Mouse (Mus musculus) adrenal gland, adult 18-20 months (tissue): Measurements from ENCODE around the gene Aldh2. TPM values are rescaled to one million over a fixed set of nuclear protein-coding genes. Genes with fewer than 3 reads are reported as not detected.

Experiments
- DNase-seq, 2 experiments: peaks; one replicate each; pipeline ENCODE4 v3.0.0; 2021 to 2022; ENCODE audit warnings: low spot score in 2 of 2
- total RNA-seq, 2 experiments: library from RNA; stranded (reverse); gene quantifications; 1 replicate in 1 of 2; 2 replicates in 1 of 2; pipeline ENCODE4 v1.2.3; 2021

Aldh2 gene
- total RNA-seq, 2 experiments from 2014 or later, result 1,017 to 2,323 TPM

- DNase-seq, result no peak
These were observed 2.6 kb upstream of the Aldh2 start for GRCm38 (mm10) chr5:121596226-121596625.

GRCm38 (mm10) chr5:121595758-121596157 lies 2.1 kb upstream of the Aldh2 start:
- no peak for DNase-seq

GRCm38 (mm10) chr5:121594714-121595313 lies 1.2 kb upstream of the Aldh2 start:
- DNase-seq, result no peak

GRCm38 (mm10) chr5:121592816-121593407 lies 712 bp downstream of the Aldh2 start:
- DNase-seq, result peak in 1 of 2 experiments; percentile 47

- DNase-seq, result peak in 1 of 2 experiments; percentile 33
These were observed 1.4 kb downstream of the Aldh2 start for GRCm38 (mm10) chr5:121592064-121592815.

GRCm38 (mm10) chr5:121591417-121592063 lies 2.1 kb downstream of the Aldh2 start:
- DNase-seq, result peak in 1 of 2 experiments; percentile 42

- no peak for DNase-seq
These were observed 3.7 kb downstream of the Aldh2 start for GRCm38 (mm10) chr5:121589928-121590327.

- DNase-seq, result no peak
These were observed 7.1 kb downstream of the Aldh2 start for GRCm38 (mm10) chr5:121586400-121587039.

- DNase-seq, result no peak
These were observed 7.9 kb downstream of the Aldh2 start for GRCm38 (mm10) chr5:121585699-121586098.

- no peak for DNase-seq
These were observed 8.6 kb downstream of the Aldh2 start for GRCm38 (mm10) chr5:121585005-121585404.

GRCm38 (mm10) chr5:121583765-121584501 lies 9.7 kb downstream of the Aldh2 start:
- DNase-seq, result peak; percentile 91

- DNase-seq, result no peak
These were observed 11.7 kb downstream of the Aldh2 start for GRCm38 (mm10) chr5:121581945-121582344.

- peak in 1 of 2 experiments; percentile 48 for DNase-seq
These were observed 16.6 kb downstream of the Aldh2 start for GRCm38 (mm10) chr5:121576927-121577488.

- DNase-seq, result no peak
These were observed 17.8 kb downstream of the Aldh2 start for GRCm38 (mm10) chr5:121575867-121576266.

- no peak for DNase-seq
These were observed 19.5 kb downstream of the Aldh2 start for GRCm38 (mm10) chr5:121574145-121574544.

- DNase-seq, result no peak
These were observed 22.8 kb downstream of the Aldh2 start for GRCm38 (mm10) chr5:121570787-121571186.

- DNase-seq, result no peak
These were observed 23.7 kb downstream of the Aldh2 start for GRCm38 (mm10) chr5:121569881-121570420.

GRCm38 (mm10) chr5:121566035-121566681 lies 27.5 kb downstream of the Aldh2 start:
- DNase-seq, result no peak

- peak; percentile 91 to 93 for DNase-seq
These were observed 29.1 kb downstream of the Aldh2 start for GRCm38 (mm10) chr5:121564468-121564895.
